Mouse (Mus musculus): Measurements from ENCODE around the gene Maml1.

Maml1 gene

DNA sequence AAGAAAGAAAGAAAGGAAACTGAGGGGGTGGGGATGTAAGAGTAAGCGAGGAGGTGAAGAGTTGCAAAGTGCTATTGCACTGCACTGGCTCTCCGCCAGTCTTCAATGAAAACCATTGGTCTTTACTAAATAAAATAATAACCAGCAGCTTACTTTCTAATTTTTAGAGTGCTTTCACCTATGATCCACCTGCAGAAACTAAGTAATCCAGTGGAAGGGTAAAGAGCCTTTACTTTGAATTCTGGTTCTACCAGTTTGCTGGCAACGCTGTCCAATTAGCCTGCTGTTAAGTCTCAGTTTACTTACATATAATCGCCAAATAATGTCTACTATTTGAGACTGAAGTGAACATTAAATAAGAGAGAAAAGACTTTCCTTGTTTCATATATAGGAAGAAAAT lies 13.1 kb downstream of the Maml1 start:
- DNase-seq: no peak

DNA sequence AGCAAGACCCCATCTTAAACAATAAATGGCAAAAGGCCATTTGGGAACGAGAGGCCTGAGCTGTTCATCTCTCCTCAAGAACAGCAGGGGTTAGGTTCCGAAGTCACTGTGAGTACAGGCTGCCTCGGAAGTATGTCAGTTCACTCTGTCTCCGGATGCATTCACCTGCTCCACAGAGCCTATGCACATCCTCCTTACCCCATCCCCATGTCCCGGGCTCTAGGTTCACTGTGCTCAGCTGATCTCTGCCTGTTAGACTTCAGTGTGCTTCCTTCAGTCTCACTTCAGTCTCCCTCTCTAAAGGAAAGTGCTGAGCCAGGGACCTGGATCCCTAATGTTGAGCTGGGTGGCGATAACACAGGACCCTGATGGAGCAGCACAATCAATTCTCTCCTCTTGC lies 14.4 kb downstream of the Maml1 start:
- no peak for DNase-seq

DNA sequence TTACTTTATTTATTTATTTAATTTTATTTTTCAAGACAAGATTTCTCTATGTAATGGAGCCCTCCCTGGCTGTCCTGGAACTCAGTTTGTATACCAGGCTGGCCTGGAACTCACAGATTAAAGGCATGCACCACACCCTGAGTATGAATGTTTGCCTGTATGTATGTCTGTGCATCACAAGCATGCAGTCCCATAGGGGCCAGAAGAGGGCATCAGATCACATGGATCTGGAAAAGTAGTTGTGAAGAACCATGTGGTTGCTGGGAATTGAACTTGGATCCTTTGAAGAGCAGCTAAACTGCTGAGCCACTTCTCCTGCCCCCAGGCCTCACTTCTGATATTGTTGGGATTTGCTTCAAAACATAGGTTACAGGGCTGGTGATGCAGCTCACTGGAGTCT lies 15.1 kb downstream of the Maml1 start:
- DNase-seq: no peak

DNA sequence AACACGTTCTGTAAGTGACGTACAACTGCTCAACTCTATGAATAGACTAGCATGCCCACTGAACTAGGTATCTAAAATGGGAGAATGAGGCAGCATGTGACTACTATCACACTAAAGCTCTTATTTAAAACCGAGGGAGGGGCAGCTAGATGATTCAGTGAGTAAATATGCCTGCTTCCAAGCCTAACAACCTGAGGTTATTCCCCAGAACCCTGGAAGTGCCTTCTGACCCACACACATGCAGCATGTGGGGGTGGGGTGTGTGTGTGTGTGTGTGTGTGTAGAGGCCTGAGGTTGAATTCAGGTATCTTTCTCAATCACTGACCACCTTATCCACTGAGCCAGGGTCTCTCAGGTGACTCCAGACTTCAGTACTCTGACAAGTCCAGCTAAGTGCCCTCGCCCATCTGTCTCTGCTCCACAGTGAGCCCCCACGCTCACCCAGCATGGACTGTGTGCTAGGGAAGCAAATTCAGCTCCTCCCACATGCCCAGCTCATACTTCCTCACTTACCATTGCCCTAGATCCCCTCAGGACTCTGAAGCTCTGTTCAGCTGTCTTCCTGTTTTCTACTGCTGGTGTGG lies 16.5 kb downstream of the Maml1 start:
- DNase-seq: no peak

DNA sequence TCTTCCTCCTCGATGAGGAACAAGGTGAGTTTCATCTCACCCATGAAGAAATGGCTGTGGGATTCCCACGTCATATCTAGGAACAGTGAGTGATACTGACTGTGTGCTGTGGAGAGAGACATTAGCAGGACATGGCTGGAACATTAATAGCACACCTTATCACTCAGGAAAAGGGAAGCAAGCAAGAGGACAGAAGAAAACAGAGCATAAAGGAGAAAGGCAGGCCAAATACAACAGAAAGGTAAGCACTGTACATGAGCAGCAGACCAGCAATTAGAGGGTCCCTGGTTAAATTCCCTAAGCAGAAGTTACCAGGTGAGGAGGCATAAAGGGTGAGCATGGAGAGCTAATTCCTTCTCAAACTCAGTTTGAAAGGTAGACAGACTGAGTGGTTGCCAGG lies 17.0 kb downstream of the Maml1 start:
- no peak for DNase-seq

DNA sequence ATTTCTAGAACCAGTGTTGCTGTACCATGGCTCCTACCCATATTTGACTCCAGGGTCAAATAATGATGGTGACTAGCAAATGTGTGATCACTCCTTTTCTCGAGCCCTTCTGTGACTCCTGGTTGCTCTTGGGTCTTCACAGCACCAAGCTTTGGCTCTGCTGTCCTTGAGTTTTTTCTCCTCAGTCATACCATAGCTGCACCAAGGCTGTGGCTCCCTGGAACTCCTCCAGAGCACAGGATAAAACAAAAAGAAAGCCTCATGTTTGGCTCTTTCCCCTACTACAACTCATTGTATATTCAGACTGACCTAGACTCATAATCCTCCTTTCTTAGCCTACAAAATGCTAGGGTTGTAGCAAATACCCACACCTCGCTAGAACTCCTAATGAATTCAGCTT lies 19.3 kb downstream of the Maml1 start:
- no peak for DNase-seq

DNA sequence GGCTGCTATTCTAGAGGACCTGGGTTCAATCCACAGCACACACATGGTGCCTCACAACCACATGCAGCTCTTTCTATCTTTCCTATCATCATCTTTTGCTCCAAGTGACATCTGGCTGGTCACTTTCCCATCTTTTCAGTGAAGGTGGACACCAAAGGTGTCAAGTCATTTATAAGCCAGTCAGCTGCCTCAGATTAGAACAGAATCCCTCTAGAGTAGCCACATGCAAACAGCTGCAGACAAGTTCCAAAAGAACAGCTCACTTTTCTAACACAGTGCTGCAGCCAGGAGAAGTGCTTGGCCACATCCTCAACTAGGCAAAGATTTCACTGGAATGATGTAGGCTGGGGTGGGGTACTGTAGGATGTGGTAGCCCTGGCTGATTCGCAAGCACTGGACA lies 22.2 kb downstream of the Maml1 start:
- no peak for DNase-seq

DNA sequence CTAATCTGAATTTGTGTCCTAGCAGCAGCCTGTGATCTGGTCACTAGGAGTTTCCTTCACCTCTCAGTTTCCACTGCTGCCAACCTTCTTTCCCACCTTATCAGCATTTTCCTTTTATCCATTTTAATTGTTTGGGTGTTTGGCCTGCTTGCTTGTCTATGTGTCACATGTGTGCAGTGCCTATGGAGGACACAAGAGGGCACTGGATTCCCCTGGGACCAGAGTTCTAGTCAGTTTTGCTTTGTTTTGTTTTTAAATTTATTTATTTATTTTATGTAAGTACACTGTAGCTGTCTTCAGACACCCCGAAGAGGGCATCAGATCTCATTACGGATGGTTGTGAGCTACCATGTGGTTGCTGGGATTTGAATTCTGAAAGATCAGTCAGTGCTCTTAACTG lies 22.9 kb downstream of the Maml1 start:
- DNase-seq: no peak

DNA sequence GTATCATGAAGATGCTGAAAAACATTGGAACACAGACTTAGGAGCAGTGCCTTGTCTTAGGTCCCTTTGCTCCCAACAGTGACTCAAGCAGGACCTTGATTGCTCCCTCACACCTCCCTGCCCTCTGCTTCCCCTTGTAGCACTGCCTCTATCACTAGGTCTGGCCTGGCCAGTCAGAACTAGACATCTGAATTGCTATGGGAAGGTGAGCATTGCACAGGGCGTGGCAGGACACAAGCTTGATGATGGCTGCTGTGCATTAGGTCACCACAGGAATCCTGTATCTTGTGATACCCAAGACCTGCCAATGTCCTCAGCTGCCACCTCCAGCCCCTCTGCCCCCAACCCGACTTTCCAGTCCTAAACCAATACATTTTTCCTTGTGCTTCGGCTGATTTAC lies 25.1 kb downstream of the Maml1 start:
- DNase-seq: no peak

DNA sequence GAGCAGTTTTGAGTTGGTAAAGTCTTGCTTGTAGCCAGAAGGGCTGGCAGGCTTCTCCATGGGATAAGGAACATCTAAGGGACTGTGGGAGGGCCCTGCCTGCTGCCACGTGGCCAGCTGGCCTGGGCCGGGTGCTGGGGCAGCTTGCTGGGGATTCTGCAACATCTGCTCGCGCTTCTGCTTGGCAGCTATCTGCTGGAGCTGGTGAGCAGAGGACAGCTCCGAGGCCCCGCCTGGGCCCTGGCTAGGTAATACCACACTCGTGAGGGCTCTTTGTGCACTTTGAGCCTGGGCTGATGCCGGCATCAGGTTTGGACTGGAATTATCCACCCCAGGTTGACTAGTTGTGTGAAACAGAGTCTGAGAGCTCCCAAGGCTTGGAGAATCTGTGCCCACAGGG lies 26.2 kb downstream of the Maml1 start:
- DNase-seq: no peak

DNA sequence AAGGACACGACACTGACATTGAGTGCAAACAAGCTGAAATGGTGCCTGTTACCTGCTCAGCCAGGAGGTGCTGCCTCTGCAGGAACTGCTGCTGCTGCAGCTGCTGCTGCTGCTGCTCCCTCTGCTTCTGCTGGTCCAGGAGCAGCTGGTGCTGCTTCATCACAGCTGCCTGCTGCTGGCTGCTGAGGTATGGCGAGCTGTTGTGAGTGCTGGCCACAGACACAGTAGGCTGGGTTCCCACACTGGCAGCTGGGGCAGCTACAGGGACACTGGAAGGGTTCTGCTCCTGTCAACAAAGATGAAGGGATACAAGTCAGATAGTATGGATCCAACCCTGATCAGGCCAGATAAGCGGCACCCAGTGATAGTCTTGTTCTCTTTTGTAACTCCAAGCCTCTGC lies 28.9 kb downstream of the Maml1 start:
- no peak for DNase-seq

DNA sequence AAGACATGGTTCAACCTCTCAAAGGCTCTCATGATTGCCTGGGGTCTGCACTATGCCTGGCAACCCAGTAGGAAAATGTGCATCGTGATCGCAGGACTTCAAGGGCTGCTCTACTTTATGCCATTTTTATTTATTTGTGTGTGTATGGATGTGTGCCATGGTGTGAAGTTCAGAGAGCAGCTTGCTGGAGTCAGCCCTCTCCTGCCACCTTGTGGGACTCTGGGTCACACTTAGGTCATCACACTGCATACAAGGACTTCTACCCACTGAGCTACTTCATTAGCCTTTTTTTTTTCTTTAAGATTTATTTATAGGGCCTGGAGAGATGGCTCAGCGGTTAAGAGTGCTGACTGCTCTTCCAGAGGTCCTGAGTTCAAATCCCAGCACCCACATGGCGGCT lies 30.1 kb downstream of the Maml1 start:
- no peak for DNase-seq

DNA sequence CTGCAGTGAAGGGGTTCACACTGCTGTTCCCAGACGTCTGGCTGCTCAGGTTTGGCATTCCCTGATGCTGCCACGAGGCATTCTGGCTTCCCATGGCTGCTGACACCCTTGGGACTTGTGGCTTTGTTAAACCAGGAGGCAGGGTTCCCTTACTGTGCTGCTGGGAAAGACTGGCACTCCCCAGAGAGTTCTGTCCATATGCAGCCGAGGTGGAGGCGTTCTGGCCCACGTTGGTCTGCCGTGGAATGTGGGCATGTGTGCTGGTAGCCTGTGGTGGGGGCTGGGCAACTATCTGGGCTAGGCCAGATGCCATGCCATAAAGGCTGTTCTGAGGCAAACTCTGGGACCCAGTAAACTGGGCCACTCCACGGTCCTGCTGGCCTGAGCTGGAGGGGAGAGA lies 33.8 kb downstream of the Maml1 start:
- no peak for DNase-seq

DNA sequence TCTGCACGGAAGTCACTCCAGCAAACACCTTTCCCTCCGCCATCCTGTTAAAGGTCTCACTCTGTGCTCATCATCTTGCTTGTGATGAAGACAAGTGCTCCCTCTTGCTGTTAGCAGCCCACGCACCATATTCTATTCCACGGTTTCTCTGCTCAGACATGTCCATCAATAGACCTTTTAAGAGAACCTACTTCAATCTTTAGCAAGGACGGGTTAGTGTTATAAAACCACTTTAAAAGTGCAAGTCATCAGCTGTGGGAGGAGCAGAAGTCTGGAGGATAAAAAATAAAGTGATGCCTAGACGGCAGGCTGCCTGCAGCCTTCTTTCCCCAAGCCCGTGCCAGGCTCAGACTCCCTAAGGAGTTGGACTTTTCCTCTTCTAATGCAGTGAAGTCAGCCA lies 35.5 kb downstream of the Maml1 start:
- no peak for DNase-seq

DNA sequence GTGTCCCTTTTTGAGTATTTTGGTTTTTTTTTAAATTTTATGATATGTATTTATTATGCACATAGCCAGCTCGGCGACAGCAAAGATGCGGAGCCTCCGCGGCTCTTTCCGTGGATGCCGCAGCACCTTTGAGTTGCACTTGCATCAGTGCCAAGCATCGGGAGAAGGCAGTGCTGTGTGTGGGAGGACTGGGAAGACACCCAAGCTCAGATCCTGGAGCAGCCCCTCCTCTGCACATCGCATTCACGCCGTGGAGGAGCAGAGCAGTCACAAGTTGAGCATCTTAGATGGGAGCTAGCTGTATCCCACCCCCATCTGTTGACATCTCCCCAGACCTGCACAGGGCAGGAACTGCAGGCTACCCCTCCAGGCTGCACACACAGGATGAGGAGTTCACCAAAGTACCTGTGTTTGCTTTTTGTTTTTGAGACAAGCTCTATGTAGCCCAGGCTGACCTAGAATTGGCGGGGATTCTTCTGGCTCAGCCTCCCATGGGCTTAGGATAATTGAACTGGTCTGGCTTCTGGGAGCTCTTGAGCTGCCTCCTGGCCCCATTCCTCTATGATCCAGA lies 38.0 kb downstream of the Maml1 start:
- no peak for DNase-seq

DNA sequence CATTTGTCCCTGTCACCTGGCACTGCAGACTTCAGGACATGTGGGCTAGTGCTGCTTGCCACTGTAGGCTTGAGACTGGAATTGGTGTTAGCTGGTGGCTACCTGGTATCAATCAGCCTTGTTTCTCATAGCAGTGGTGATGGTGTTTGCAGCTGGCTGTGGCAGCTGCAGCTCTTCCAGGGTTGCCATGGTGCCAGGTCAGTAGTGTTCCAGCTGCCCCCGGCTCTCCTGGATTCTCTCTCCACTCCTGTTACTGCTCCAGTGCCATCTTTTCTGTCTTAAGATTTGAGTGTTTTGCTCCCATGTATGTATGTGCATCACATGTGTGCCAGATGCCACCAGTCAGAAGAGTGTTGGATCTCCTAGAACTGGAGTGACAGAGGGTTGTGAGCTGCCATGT lies 38.7 kb downstream of the Maml1 start:
- no peak for DNase-seq

DNA sequence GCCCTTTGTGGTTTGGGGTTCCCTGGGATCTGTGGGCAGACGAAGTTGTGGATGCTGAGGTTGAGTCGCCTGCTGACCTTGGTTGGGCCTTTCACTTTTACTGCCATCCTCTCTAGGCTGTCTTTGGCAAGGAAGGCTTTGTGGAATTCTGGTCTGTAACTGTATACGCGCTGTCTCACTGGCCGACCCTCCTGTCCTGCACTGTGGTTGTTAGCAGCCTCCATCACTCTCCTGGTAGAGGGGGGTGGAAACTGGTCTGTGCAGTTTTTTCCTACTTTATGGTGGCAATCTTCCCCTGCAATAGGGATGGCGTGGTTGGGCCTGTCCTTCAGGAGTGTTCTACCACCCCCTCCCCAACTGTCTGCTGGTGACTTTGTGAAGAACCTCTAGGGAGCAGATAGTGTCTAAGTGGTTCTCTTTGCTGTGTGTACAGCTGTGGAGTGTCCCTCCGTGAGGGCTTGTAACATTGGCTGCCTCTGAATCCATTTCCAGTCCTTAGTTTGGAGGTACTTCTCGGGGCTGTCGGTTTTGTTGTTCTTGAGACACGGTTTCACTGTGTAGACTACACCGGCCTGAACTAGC lies 39.3 kb downstream of the Maml1 start:
- no peak for DNase-seq

DNA sequence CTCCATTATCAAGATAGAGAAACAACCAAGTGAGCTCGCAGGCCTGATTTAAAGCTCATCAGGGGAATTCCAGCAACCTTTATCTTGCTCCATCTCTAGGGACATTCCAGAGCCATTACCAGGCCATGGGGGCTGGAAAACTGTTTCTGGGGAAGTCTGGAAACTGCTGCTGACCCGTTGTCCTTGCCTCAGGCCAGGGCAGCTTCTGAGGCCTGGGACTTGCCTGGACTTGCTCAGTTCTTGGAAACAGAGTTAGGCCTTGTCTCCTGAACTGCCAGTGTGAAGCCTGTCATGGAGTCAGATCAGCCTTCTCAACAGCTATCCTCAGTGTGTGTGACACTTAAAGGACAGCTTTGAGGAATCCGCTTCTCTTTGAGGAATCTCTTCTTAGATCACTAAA lies 39.9 kb downstream of the Maml1 start:
- DNase-seq: no peak

DNA sequence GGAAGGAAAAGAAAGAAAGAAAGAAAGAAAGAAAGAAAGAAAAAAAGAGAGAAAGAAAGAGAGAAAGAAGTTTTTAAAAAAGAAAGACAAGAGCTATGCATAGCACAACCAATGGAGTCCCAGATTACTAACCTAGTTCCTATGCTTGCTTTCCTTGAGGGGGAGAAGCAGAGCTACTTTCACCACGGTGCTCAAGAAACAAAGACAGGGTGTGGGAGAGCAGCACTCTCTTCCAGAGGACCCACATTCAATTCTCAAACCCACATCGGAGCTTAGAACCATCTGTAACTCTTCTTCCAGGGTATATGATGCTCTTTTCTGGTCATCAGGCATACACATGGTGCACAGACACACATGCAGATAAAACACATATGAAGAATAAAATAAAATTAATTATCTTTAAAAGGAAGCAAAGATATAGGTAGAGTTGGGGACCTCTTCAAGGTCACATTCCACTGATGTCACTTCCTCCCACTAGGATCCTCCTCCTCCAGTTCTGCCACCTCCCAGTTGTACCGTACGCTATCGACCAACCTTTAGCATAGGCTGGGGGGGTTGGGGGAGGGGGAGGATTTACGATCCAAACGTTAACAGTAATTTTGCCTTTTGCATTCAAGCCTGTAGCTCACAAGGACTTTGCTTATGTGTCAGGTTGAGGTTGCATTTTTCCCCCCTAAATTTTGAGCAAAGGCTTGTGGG lies 43.5 kb downstream of the Maml1 start:
- no peak for DNase-seq

DNA sequence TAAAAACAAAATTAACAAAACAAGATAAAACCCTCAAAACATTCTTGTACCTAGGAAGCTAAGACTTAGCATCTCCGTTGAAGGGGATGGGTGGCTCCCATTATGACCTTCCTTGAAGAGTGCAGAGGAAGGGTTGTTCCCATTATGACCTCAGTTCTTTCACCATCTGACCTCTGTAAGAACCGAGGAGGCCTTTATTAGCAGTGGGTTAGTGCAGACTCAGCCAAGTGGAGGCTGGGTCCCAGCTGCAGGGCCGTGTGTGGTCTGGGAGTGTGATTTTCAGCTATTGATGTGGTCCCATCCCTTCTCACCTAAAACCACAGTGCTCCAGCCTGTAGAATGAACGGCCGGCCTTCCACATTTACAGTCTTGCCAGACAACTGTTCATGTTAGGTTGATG lies 46.8 kb downstream of the Maml1 start:
- no peak for DNase-seq

DNA sequence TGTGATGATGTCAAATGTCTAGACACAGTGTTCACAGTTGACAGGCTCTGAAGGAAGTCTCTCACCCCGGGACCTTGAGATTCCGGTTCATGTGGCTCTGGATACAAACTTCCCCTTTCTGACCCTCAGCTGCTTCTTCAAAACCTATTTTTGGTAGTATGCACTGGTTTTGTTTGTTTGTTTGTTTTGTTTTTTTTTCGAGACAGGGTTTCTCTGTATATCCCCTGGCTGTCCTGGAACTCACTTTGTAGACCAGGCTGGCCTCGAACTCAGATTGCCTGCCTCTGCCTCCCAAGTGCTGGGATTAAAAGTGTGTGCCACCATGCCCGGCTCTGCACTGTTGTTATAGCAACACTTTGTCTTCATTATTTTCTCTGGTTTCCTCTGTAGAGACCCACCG lies 48.2 kb downstream of the Maml1 start:
- no peak for DNase-seq

DNA sequence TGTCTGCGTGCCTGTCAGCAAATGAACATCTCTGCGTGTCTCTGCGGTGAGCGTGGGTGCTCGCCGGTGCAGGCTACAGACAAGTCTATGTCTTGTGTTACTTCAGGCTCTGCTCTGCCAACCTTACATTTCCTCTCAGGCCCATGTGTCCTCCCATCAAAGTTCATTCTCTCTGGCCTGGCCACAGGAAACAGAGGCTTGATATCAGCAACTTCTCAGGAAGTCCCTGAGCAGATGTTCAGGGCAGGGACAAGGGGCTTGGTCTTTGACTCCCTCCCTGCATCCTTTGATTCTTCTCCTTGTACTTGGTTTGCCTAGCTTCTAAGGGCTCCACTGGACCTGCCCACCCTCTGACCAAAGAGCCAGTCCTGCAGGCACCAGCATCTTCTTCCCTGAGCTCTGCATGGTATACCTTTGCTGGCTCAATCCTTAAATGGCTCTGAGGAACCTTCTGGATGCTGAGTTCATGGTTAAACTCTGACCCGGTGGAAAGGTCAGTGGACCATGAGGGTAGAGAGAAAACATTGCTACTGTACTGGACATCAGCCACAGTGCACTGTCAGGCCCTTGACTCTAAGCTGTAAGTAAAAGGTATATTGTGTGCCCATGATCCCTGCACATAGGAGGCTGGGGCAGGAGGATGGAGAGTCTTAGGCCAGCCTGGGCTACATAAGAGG lies 51.7 kb downstream of the Maml1 start:
- no peak for DNase-seq

DNA sequence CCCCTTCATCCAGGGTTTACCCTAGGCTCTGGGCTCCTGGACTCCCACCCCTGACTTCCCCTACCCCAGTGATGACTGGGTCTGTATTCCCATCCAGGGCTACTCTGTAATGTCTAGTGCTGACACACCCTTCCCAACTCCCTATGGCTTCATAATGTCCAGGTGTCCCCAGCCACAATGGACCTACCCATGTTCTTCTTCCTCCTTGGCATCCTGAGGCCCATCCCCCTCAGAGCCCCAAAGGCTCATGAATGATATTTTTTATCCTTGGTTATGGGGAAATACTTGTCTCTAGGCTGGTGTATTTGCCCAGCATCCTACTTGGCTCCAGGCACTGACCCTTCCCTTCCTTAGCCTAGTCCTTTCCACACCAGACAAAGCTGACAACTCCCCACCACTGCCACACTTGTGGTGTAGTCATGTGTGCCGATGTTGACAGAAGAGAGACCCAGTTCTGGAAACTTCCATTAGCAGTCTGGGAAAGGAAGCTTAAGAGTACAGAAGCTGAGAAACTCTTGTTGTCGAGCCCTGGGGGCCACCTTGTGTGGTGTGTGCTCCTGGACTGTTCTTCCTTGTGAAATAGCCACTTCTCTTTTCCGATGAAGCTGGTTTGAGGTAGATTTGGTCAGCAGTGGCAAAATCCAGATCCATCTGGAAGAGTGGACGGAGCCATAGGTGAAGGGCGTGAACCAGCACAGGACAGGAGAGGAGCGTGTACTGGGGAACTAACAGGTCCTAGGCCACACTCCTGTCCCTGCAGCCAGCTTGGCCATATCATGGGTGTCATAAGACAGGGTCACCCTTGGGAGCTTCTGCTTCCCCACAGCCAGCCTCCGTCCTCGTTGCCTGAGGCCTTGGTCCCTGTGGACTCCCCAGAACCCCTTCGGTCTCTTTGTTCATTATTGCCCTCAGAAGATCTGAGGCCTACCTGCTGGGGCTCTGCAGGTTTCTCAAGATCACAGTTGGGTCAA lies 53.0 kb downstream of the Maml1 start:
- DNase-seq: no peak
